Mouse (Mus musculus): Measurements from ENCODE around the gene Igfals. TPM values are rescaled to one million over a fixed set of nuclear protein-coding genes. Genes with fewer than 3 reads are reported as not detected.

Igfals gene
- polyA plus RNA-seq, 1 experiment, result 3.0 TPM

GRCm38 (mm10) chr17:24881738-24882440 is 16.1 kb downstream of the Igfals start:
- Histone ChIP-seq H3K9ac (ENCODE audit: low read depth, poor library complexity, severe bottlenecking) (no peak overlapping the region), H3K36me3 (ENCODE audit: control insufficient read depth, insufficient read depth, low read length, poor library complexity, severe bottlenecking) (0 out of 2 replicates have a peak, but pooled peaks cover 3% of the 10 kb centered on the region), H3K27ac (ENCODE audit: insufficient read depth, low read length) (no peak overlapping the region), H3K27me3 (ENCODE audit: control insufficient read depth, insufficient read depth, low read length, poor library complexity, severe bottlenecking) (no peaks in the 10 kb centered on the region), H3K4me3 (ENCODE audit: low read depth, low read length) (peak overlapping the region; percentile 5), H3K4me1 (ENCODE audit: control insufficient read depth, insufficient read depth, low read length) (no peaks in the 10 kb centered on the region), H3K9me3 (replicated peaks; ENCODE audit: control insufficient read depth, insufficient read depth, low read length, poor library complexity, severe bottlenecking) (no peaks in the 10 kb centered on the region)
- TF ChIP-seq POLR2A (IDR thresholded peaks at IDR 0.05; ENCODE audit: insufficient read depth, low read length) (no peak), EP300 (IDR thresholded peaks at IDR 0.05; ENCODE audit: insufficient read depth, low read depth, low read length) (no peak), CTCF (IDR thresholded peaks at IDR 0.05; ENCODE audit: low read depth, low read length) (peak; percentile 72)

GRCm38 (mm10) chr17:24884391-24884790 is 18.6 kb downstream of the Igfals start:
- H3K4me3 ChIP-seq (ENCODE audit: low read depth, low read length), result no peak overlapping the region
- H3K27ac ChIP-seq (ENCODE audit: insufficient read depth, low read length), result no peak overlapping the region
- 0 out of 2 replicates have a peak, but pooled peaks cover 3% of the 10 kb centered on the region for H3K36me3 ChIP-seq (ENCODE audit: control insufficient read depth, insufficient read depth, low read length, poor library complexity, severe bottlenecking)
- no peak overlapping the region for H3K9ac ChIP-seq (ENCODE audit: low read depth, poor library complexity, severe bottlenecking)
- no peaks in the 10 kb centered on the region for H3K9me3 ChIP-seq (replicated peaks; ENCODE audit: control insufficient read depth, insufficient read depth, low read length, poor library complexity, severe bottlenecking)
- no peaks in the 10 kb centered on the region for H3K4me1 ChIP-seq (ENCODE audit: control insufficient read depth, insufficient read depth, low read length)
- H3K27me3 ChIP-seq (ENCODE audit: control insufficient read depth, insufficient read depth, low read length, poor library complexity, severe bottlenecking), result no peaks in the 10 kb centered on the region
- no peak for TF ChIP-seq EP300 (IDR thresholded peaks at IDR 0.05; ENCODE audit: insufficient read depth, low read depth, low read length)
- TF ChIP-seq POLR2A (IDR thresholded peaks at IDR 0.05; ENCODE audit: insufficient read depth, low read length), result no peak
- no peak for TF ChIP-seq CTCF (IDR thresholded peaks at IDR 0.05; ENCODE audit: low read depth, low read length)

GRCm38 (mm10) chr17:24885356-24886133 is 19.7 kb downstream of the Igfals start:
- 0 out of 2 replicates have a peak, but pooled peaks cover 3% of the 10 kb centered on the region for H3K36me3 ChIP-seq (ENCODE audit: control insufficient read depth, insufficient read depth, low read length, poor library complexity, severe bottlenecking)
- peak overlapping the region; percentile 50 for H3K9ac ChIP-seq (ENCODE audit: low read depth, poor library complexity, severe bottlenecking)
- H3K27me3 ChIP-seq (ENCODE audit: control insufficient read depth, insufficient read depth, low read length, poor library complexity, severe bottlenecking), result no peaks in the 10 kb centered on the region
- H3K4me3 ChIP-seq (ENCODE audit: low read depth, low read length), result peak overlapping the region; percentile 99
- no peak overlapping the region for H3K27ac ChIP-seq (ENCODE audit: insufficient read depth, low read length)
- no peaks in the 10 kb centered on the region for H3K9me3 ChIP-seq (replicated peaks; ENCODE audit: control insufficient read depth, insufficient read depth, low read length, poor library complexity, severe bottlenecking)
- TF ChIP-seq CTCF (IDR thresholded peaks at IDR 0.05; ENCODE audit: low read depth, low read length) (no peak), EP300 (IDR thresholded peaks at IDR 0.05; ENCODE audit: insufficient read depth, low read depth, low read length) (no peak)
- no peaks in the 10 kb centered on the region for H3K4me1 ChIP-seq (ENCODE audit: control insufficient read depth, insufficient read depth, low read length)

- Histone ChIP-seq H3K4me1 (ENCODE audit: control insufficient read depth, insufficient read depth, low read length) (no peaks in the 10 kb centered on the region), H3K27me3 (ENCODE audit: control insufficient read depth, insufficient read depth, low read length, poor library complexity, severe bottlenecking) (no peaks in the 10 kb centered on the region), H3K27ac (ENCODE audit: insufficient read depth, low read length) (no peak within 1 kb of the TSS), H3K9ac (ENCODE audit: low read depth, poor library complexity, severe bottlenecking) (peak within 1 kb of the TSS; percentile 85), H3K36me3 (ENCODE audit: control insufficient read depth, insufficient read depth, low read length, poor library complexity, severe bottlenecking) (0 out of 2 replicates have a peak, but pooled peaks cover 3% of the 10 kb centered on the region), H3K4me3 (ENCODE audit: low read depth, low read length) (peak within 1 kb of the TSS; percentile 99), H3K9me3 (replicated peaks; ENCODE audit: control insufficient read depth, insufficient read depth, low read length, poor library complexity, severe bottlenecking) (no peaks in the 10 kb centered on the region)
- TF ChIP-seq POLR2A (IDR thresholded peaks at IDR 0.05; ENCODE audit: insufficient read depth, low read length) (peak; percentile 65), EP300 (IDR thresholded peaks at IDR 0.05; ENCODE audit: insufficient read depth, low read depth, low read length) (no peak)
These were observed 20.5 kb downstream of the Igfals start, which contains the start of the genes Nubp2 and Spsb3 for GRCm38 (mm10) chr17:24886134-24886931. Nubp2 (minus strand) TSS chr17:24886349. Spsb3 (plus strand) TSS chr17:24886643.

- no peak for TF ChIP-seq POLR2A (IDR thresholded peaks at IDR 0.05; ENCODE audit: insufficient read depth, low read length)
- TF ChIP-seq EP300 (IDR thresholded peaks at IDR 0.05; ENCODE audit: insufficient read depth, low read depth, low read length), result no peak
- no peak for TF ChIP-seq CTCF (IDR thresholded peaks at IDR 0.05; ENCODE audit: low read depth, low read length)
- H3K27ac ChIP-seq (ENCODE audit: insufficient read depth, low read length), result no peak overlapping the region
- peak overlapping the region; percentile 91 for H3K4me3 ChIP-seq (ENCODE audit: low read depth, low read length)
- no peaks in the 10 kb centered on the region for H3K9me3 ChIP-seq (replicated peaks; ENCODE audit: control insufficient read depth, insufficient read depth, low read length, poor library complexity, severe bottlenecking)
- H3K4me1 ChIP-seq (ENCODE audit: control insufficient read depth, insufficient read depth, low read length), result no peaks in the 10 kb centered on the region
- peak overlapping the region; percentile 85 for H3K9ac ChIP-seq (ENCODE audit: low read depth, poor library complexity, severe bottlenecking)
- H3K27me3 ChIP-seq (ENCODE audit: control insufficient read depth, insufficient read depth, low read length, poor library complexity, severe bottlenecking), result no peaks in the 10 kb centered on the region
- H3K36me3 ChIP-seq (ENCODE audit: control insufficient read depth, insufficient read depth, low read length, poor library complexity, severe bottlenecking), result 0 out of 2 replicates have a peak, but pooled peaks cover 3% of the 10 kb centered on the region
These were observed 21.1 kb downstream of the Igfals start for GRCm38 (mm10) chr17:24886932-24887271.
